Mouse (Mus musculus) small intestine, adult 2 months (tissue): ENCODE results near the gene Dock1.

Experiments
- CTCF ChIP-seq: fragments of 200-500 bp; IDR thresholded peaks from 2 replicates; pipeline ENCODE4 v1.5.1; 2012; ENCODE audit warnings: low read depth, mild to moderate bottlenecking, control low read depth, inconsistent platforms, low read length, moderate library complexity, mixed read lengths; ENCODE audit not compliant: insufficient replicate concordance, insufficient read length; ENCODE audit errors: extremely low read depth
- POLR2A ChIP-seq: fragments of 200-500 bp; IDR thresholded peaks from 2 replicates; pipeline ENCODE4 v1.6.1; 2012; ENCODE audit warnings: low read depth, mild to moderate bottlenecking, control low read depth, inconsistent platforms, low read length, moderate library complexity

- TF ChIP-seq CTCF (no peak), POLR2A (no peak)
Observed at GRCm38 (mm10) chr7:134665642-134666282, 4.7 kb upstream of the Dock1 start.
